ENCODE assay signal across 18 mouse cellular contexts in genomic region chr16:92906873-92907272, GRCm38 (mm10).
DNase-seq lines count a peak whose midpoint lies in the region; ATAC-seq lines count a peak whose summit lies in the region.
"Had no signal": no experiment of that assay in that cellular context is flagged by ENCODE, and none has a peak within 500 bp of the region (broad histone marks: within the 10 kb centered on the region; RNA-seq: fewer than 3 reads in every experiment).

No protein-coding gene starts in this region.

- no peak for ATAC-seq in forebrain, embryonic 15.5 days (replicated peaks)
- ATAC-seq in kidney, embryonic 16.5 days (ENCODE audit: low FRiP score, low TSS enrichment), result peak; percentile 74
- no peak for ATAC-seq in frontal cortex, adult (ENCODE audit: low TSS enrichment)
- ATAC-seq: forebrain, embryonic 14.5 days had no signal

- peaks cover 7% of the 10 kb centered on the region; the same call in 1 of the 2 replicates for H3K4me1 ChIP-seq in forebrain, embryonic 10.5 days
- 0 out of 2 replicates have a peak, but pooled peaks cover 3% of the 10 kb centered on the region for H3K4me1 ChIP-seq in forebrain, embryonic 15.5 days
- H3K4me1 ChIP-seq in kidney, embryonic 16.5 days (ENCODE audit: insufficient read depth, low read length), result peaks cover 18% of the 10 kb centered on the region
- H3K4me1 ChIP-seq: embryonic facial prominence, embryonic 12.5 days; heart, embryonic 12.5 days; hindbrain, embryonic 10.5 days had no signal

- 94% methylated on average over 4 of the region's 4 CpGs for WGBS in forebrain, embryonic 10.5 days
- 79% methylated on average over 4 of the region's 4 CpGs for WGBS in forebrain, embryonic 15.5 days
- 69% methylated on average over 4 of the region's 4 CpGs for WGBS in kidney, embryonic 16.5 days

- no peaks in the 10 kb centered on the region for H3K9me3 ChIP-seq in forebrain, embryonic 10.5 days
- H3K9me3 ChIP-seq in forebrain, embryonic 15.5 days, result no peaks in the 10 kb centered on the region
- H3K9me3 ChIP-seq in kidney, embryonic 16.5 days (ENCODE audit: low read length), result no peaks in the 10 kb centered on the region
- H3K9me3 ChIP-seq: embryonic facial prominence, embryonic 12.5 days; heart, embryonic 12.5 days; hindbrain, embryonic 10.5 days had no signal

- no peak for DNase-seq in forebrain, embryonic 10.5 days (ENCODE audit: extremely low spot score, low spot score)
- peak; percentile 48 for DNase-seq in kidney, adult 9 months
- DNase-seq in kidney, postnatal 4 days, result no peak
- DNase-seq in gastrocnemius, postnatal 14 days, result no peak
- DNase-seq: adrenal gland, postnatal 10 days; cerebellum, adult 11 months; cerebellum, adult 8-10 months; cerebellum, postnatal 14 days; embryo, embryonic 11 days; gastrocnemius, postnatal 25 days had no signal

- no peaks in the 10 kb centered on the region for H3K36me3 ChIP-seq in forebrain, embryonic 10.5 days (replicated peaks)
- no peaks in the 10 kb centered on the region for H3K36me3 ChIP-seq in forebrain, embryonic 15.5 days
- H3K36me3 ChIP-seq in kidney, embryonic 16.5 days (ENCODE audit: insufficient read depth, low read length), result no peaks in the 10 kb centered on the region
- H3K36me3 ChIP-seq: embryonic facial prominence, embryonic 12.5 days; heart, embryonic 12.5 days; hindbrain, embryonic 10.5 days had no signal

- no peak overlapping the region for H3K4me3 ChIP-seq in forebrain, embryonic 10.5 days
- H3K4me3 ChIP-seq in forebrain, embryonic 15.5 days, result no peak overlapping the region
- no peak overlapping the region for H3K4me3 ChIP-seq in kidney, embryonic 16.5 days (ENCODE audit: low read length)
- H3K4me3 ChIP-seq: embryonic facial prominence, embryonic 12.5 days; heart, embryonic 12.5 days; hindbrain, embryonic 10.5 days had no signal

- no peaks in the 10 kb centered on the region for H3K27me3 ChIP-seq in forebrain, embryonic 10.5 days (ENCODE audit: poor library complexity, severe bottlenecking)
- H3K27me3 ChIP-seq in forebrain, embryonic 15.5 days, result no peaks in the 10 kb centered on the region
- no peaks in the 10 kb centered on the region for H3K27me3 ChIP-seq in kidney, embryonic 16.5 days (ENCODE audit: insufficient read depth, low read length)
- H3K27me3 ChIP-seq: embryonic facial prominence, embryonic 12.5 days had no signal

- H3K4me2 ChIP-seq in forebrain, embryonic 15.5 days (replicated peaks), result no peak overlapping the region
- no peak overlapping the region for H3K4me2 ChIP-seq in kidney, embryonic 16.5 days (replicated peaks; ENCODE audit: low read depth, low read length)
- H3K4me2 ChIP-seq: embryonic facial prominence, embryonic 12.5 days; heart, embryonic 12.5 days; hindbrain, embryonic 14.5 days had no signal

- 0 out of 2 replicates have a peak overlapping the region, but pooled peaks have one; percentile 15 for H3K27ac ChIP-seq in forebrain, embryonic 10.5 days
- no peak overlapping the region for H3K27ac ChIP-seq in forebrain, embryonic 15.5 days (replicated peaks)
- peak overlapping the region; percentile 19 for H3K27ac ChIP-seq in kidney, embryonic 16.5 days (ENCODE audit: low read length)
- H3K27ac ChIP-seq: embryonic facial prominence, embryonic 12.5 days; hindbrain, embryonic 10.5 days; hindbrain, embryonic 14.5 days had no signal

- no peak overlapping the region for H3K9ac ChIP-seq in forebrain, embryonic 15.5 days (replicated peaks)
- no peak overlapping the region for H3K9ac ChIP-seq in kidney, embryonic 16.5 days (replicated peaks; ENCODE audit: low read length)
- H3K9ac ChIP-seq: embryonic facial prominence, embryonic 12.5 days; heart, embryonic 12.5 days; hindbrain, embryonic 14.5 days had no signal

- intact Hi-C loops in gastrocnemius, postnatal 14 days (cut with DNase I; ENCODE audit: low total_unique reads), result no loop called here
